Comparison of ENCODE assay signal across 8 mouse cellular contexts in genomic region chr12:33302523-33303383, GRCm38 (mm10).
DNase-seq lines count a peak whose midpoint lies in the region; ATAC-seq and TF ChIP-seq lines count a peak whose summit lies in the region.

No protein-coding gene starts in this region.

- H3K27me3 ChIP-seq in cerebellum, adult 2 months (ENCODE audit: control insufficient read depth, insufficient read depth, low read length): no peaks in the 10 kb centered on the region
- H3K27me3 ChIP-seq in forebrain, postnatal 0 days (ENCODE audit: insufficient read depth, low read length): no peaks in the 10 kb centered on the region
- no peaks in the 10 kb centered on the region for H3K27me3 ChIP-seq in hindbrain, embryonic 11.5 days (ENCODE audit: control insufficient read depth, insufficient read depth, low read length)

- no peaks in the 10 kb centered on the region for H3K9me3 ChIP-seq in forebrain, postnatal 0 days (ENCODE audit: low read length)
- H3K9me3 ChIP-seq in hindbrain, embryonic 11.5 days (ENCODE audit: control insufficient read depth, low read length): no peaks in the 10 kb centered on the region

- H3K36me3 ChIP-seq in forebrain, postnatal 0 days (ENCODE audit: insufficient read depth): no peaks in the 10 kb centered on the region
- no peaks in the 10 kb centered on the region for H3K36me3 ChIP-seq in hindbrain, embryonic 11.5 days (ENCODE audit: control insufficient read depth, insufficient read depth, low read length)

- no peak for TF ChIP-seq CTCF in cerebellum, adult 2 months (IDR thresholded peaks at IDR 0.05; ENCODE audit: borderline replicate concordance, insufficient read depth, low read depth, low read length)
- TF ChIP-seq CTCF in forebrain, postnatal 0 days (IDR thresholded peaks at IDR 0.05; ENCODE audit: low read depth): no peak

- H3K27ac ChIP-seq in cerebellum, adult 2 months (ENCODE audit: insufficient read depth, low read length): no peak overlapping the region
- peak overlapping the region; percentile 40; the same call in 1 of the 2 replicates for H3K27ac ChIP-seq in forebrain, postnatal 0 days (ENCODE audit: low read depth, low read length)
- H3K27ac ChIP-seq in hindbrain, embryonic 11.5 days (ENCODE audit: low read depth, low read length): no peak overlapping the region

- WGBS in cerebellum, adult 2 months: 2% methylated on average over 29 of the region's 29 CpGs
- under 1% methylated on average over 29 of the region's 29 CpGs for WGBS in forebrain, postnatal 0 days
- 1% methylated on average over 29 of the region's 29 CpGs for WGBS in hindbrain, embryonic 11.5 days

- H3K4me3 ChIP-seq in cerebellum, adult 2 months (replicated peaks; ENCODE audit: insufficient read depth, low read depth, low read length): peak overlapping the region; percentile 85
- peak overlapping the region; percentile 41 for H3K4me3 ChIP-seq in forebrain, postnatal 0 days (ENCODE audit: low read depth, low read length)
- peak overlapping the region; percentile 31 for H3K4me3 ChIP-seq in hindbrain, embryonic 11.5 days (ENCODE audit: low read depth, low read length)

- peak overlapping the region; percentile 79 for H3K4me2 ChIP-seq in forebrain, postnatal 0 days (ENCODE audit: low read depth)
- peak overlapping the region; percentile 79 for H3K4me2 ChIP-seq in hindbrain, embryonic 11.5 days (replicated peaks; ENCODE audit: low read depth, low read length)

- peak; percentile 64 for DNase-seq in Muller cell, postnatal 12 days (ENCODE audit: inconsistent ontology term)
- DNase-seq in cerebellum, adult 2 months: peak; percentile 53 to 59
- peak; percentile 43 for DNase-seq in forebrain, postnatal 0 days
- DNase-seq in hindbrain, embryonic 11.5 days (ENCODE audit: low spot score): peak; percentile 47
- DNase-seq in layer of hippocampus, postnatal 25 days (ENCODE audit: extremely low spot score in 1 of 2, low spot score in 1 of 2): peak; percentile 27 to 45
- DNase-seq in lung, postnatal 4 days: peak; percentile 73 to 75
- DNase-seq in retina, embryonic 14.5 days (ENCODE audit: low spot score): peak; percentile 43
- DNase-seq in urinary bladder, postnatal 36 days (ENCODE audit: low spot score in 2 of 2): peak; percentile 53 to 56

- peaks cover 3% of the 10 kb centered on the region for H3K4me1 ChIP-seq in cerebellum, adult 2 months (ENCODE audit: control insufficient read depth, insufficient read depth, low read length)
- H3K4me1 ChIP-seq in forebrain, postnatal 0 days (ENCODE audit: insufficient read depth): peaks cover 14% of the 10 kb centered on the region
- peaks cover 3% of the 10 kb centered on the region; the same call in 1 of the 2 replicates for H3K4me1 ChIP-seq in hindbrain, embryonic 11.5 days (replicated peaks; ENCODE audit: control insufficient read depth, insufficient read depth, low read length)

- ATAC-seq in forebrain, postnatal 0 days: peak; percentile 58
- ATAC-seq in hindbrain, embryonic 11.5 days (ENCODE audit: low FRiP score): peak; percentile 84

- peak overlapping the region; percentile 43 for H3K9ac ChIP-seq in forebrain, postnatal 0 days
- H3K9ac ChIP-seq in hindbrain, embryonic 11.5 days (ENCODE audit: low read depth, low read length): peak overlapping the region; percentile 31

- TF ChIP-seq POLR2A in cerebellum, adult 2 months (IDR thresholded peaks at IDR 0.05; ENCODE audit: borderline replicate concordance, insufficient read depth, low read length): no peak

Comparison
In these comparisons a context has a peak if more than half of its experiments do, and no peak if none do; other contexts are left out.
1. H3K4me3 ChIP-seq: peak in every context shown above with its lines; median percentile 85 in cerebellum, adult 2 months; 41 in forebrain, postnatal 0 days; 31 in hindbrain, embryonic 11.5 days.